Mouse (Mus musculus) kidney, adult 9 months (tissue): ENCODE measurements at regions not wholly inside any gene's neighbourhood (a gene's known extent, or its start where the extent isn't known, plus 50 kb on each side); places are given as distances from the start of the nearest gene placed in this dataset.

Experiments used
- DNase-seq: peaks from one replicate; pipeline ENCODE4 v3.0.0; 2022

GRCm38 (mm10) chr15:40435156-40435555 lies 301.0 kb downstream of the 9330182O14Rik start:
- no peak for DNase-seq

GRCm38 (mm10) chr15:40436688-40437087 lies 302.5 kb downstream of the 9330182O14Rik start:
- no peak for DNase-seq

GRCm38 (mm10) chr15:40439827-40440226 lies 305.7 kb downstream of the 9330182O14Rik start:
- no peak for DNase-seq

- DNase-seq: no peak
Measured at GRCm38 (mm10) chr15:40448623-40449022, 314.5 kb downstream of the 9330182O14Rik start.

GRCm38 (mm10) chr15:40453235-40453634 lies 319.1 kb downstream of the 9330182O14Rik start:
- no peak for DNase-seq

GRCm38 (mm10) chr15:40475659-40476355 lies 341.6 kb downstream of the 9330182O14Rik start:
- peak; percentile 2 for DNase-seq

- DNase-seq: no peak
Measured at GRCm38 (mm10) chr15:40480386-40480785, 346.2 kb downstream of the 9330182O14Rik start.

- no peak for DNase-seq
Measured at GRCm38 (mm10) chr15:40481239-40481638, 347.1 kb downstream of the 9330182O14Rik start.

- no peak for DNase-seq
Measured at GRCm38 (mm10) chr15:40485997-40486396, 351.8 kb downstream of the 9330182O14Rik start.

- DNase-seq: no peak
Measured at GRCm38 (mm10) chr15:40501180-40502125, 367.3 kb downstream of the 9330182O14Rik start.

- no peak for DNase-seq
Measured at GRCm38 (mm10) chr15:40510826-40511225, 376.7 kb downstream of the 9330182O14Rik start.

- no peak for DNase-seq
Measured at GRCm38 (mm10) chr15:40524350-40524749, 390.2 kb downstream of the 9330182O14Rik start.

GRCm38 (mm10) chr15:40533451-40533873 lies 399.3 kb downstream of the 9330182O14Rik start:
- no peak for DNase-seq

GRCm38 (mm10) chr15:40561661-40562060 lies 427.5 kb downstream of the 9330182O14Rik start:
- no peak for DNase-seq

- DNase-seq: no peak
Measured at GRCm38 (mm10) chr15:40565716-40566115, 431.6 kb downstream of the 9330182O14Rik start.

- no peak for DNase-seq
Measured at GRCm38 (mm10) chr15:40566481-40566880, 432.3 kb downstream of the 9330182O14Rik start.

GRCm38 (mm10) chr15:40568701-40569100 lies 434.5 kb downstream of the 9330182O14Rik start:
- DNase-seq: no peak
